In genomic region chr1:73964151-73964743, GRCm38 (mm10) we compare ENCODE assay signal across 11 mouse cellular contexts.
DNase-seq lines count a peak whose midpoint lies in the region; ATAC-seq and TF ChIP-seq lines count a peak whose summit lies in the region.
"Had no signal": no experiment of that assay in that cellular context is flagged by ENCODE, and none has a peak within 500 bp of the region (broad histone marks: within the 10 kb centered on the region; RNA-seq: fewer than 3 reads in every experiment).

No protein-coding gene starts in this region.

- 71% methylated on average over 5 of the region's 5 CpGs for WGBS in heart, embryonic 14.5 days
- 74% methylated on average over 5 of the region's 5 CpGs for WGBS in lung, embryonic 15.5 days
- 60% methylated on average over 5 of the region's 5 CpGs for WGBS in embryonic facial prominence, embryonic 15.5 days
- 81% methylated on average over 5 of the region's 5 CpGs for WGBS in midbrain, postnatal 0 days

- peak overlapping the region; percentile 99 for H3K27ac ChIP-seq in heart, embryonic 14.5 days (replicated peaks in 1 of 2; ENCODE audit: control insufficient read depth in 1 of 2, insufficient read depth in 1 of 2, low read depth in 2 of 2, low read length in 2 of 2)
- H3K27ac ChIP-seq in lung, embryonic 15.5 days: peak overlapping the region; percentile 94
- H3K27ac ChIP-seq in embryonic facial prominence, embryonic 15.5 days (replicated peaks): peak overlapping the region; percentile 93
- H3K27ac ChIP-seq in midbrain, postnatal 0 days (ENCODE audit: low read depth, low read length): 0 out of 2 replicates have a peak overlapping the region, but pooled peaks have one; percentile 74

- H3K9me3 ChIP-seq in heart, embryonic 14.5 days (ENCODE audit: control insufficient read depth, low read length): no peaks in the 10 kb centered on the region
- H3K9me3 ChIP-seq in lung, embryonic 15.5 days: no peaks in the 10 kb centered on the region
- no peaks in the 10 kb centered on the region for H3K9me3 ChIP-seq in embryonic facial prominence, embryonic 15.5 days (replicated peaks)
- no peaks in the 10 kb centered on the region for H3K9me3 ChIP-seq in midbrain, postnatal 0 days (ENCODE audit: low read length)

- H3K4me1 ChIP-seq in heart, embryonic 14.5 days (ENCODE audit: control insufficient read depth in 2 of 2, insufficient read depth in 2 of 2, low read length in 2 of 2): peaks cover 77 to 94% of the 10 kb centered on the region in 2 experiments
- H3K4me1 ChIP-seq in lung, embryonic 15.5 days: peaks cover 87% of the 10 kb centered on the region
- peaks cover 57% of the 10 kb centered on the region for H3K4me1 ChIP-seq in embryonic facial prominence, embryonic 15.5 days
- no peaks in the 10 kb centered on the region; the same call in 1 of the 2 replicates for H3K4me1 ChIP-seq in midbrain, postnatal 0 days (ENCODE audit: insufficient read depth, low read length)

- no peak for DNase-seq in heart, adult 8-10 months (ENCODE audit: low spot score)
- DNase-seq in lung, postnatal 10 days: no peak
- no peak for DNase-seq in midbrain, postnatal 0 days (ENCODE audit: low spot score)
- DNase-seq in c-Kit-positive CD71-positive TER-119-positive erythroid progenitor cells, embryonic 14.5 days (ENCODE audit: low spot score): no peak
- no peak for DNase-seq in layer of hippocampus, postnatal 14 days (ENCODE audit: low spot score in 2 of 2)
- DNase-seq: spleen, adult 18-20 months had no signal

- peak overlapping the region; percentile 92 for H3K9ac ChIP-seq in heart, embryonic 14.5 days (ENCODE audit: low read length)
- no peak overlapping the region for H3K9ac ChIP-seq in lung, embryonic 15.5 days
- no peak overlapping the region for H3K9ac ChIP-seq in embryonic facial prominence, embryonic 15.5 days
- H3K9ac ChIP-seq in midbrain, postnatal 0 days (replicated peaks; ENCODE audit: low read length, poor library complexity, severe bottlenecking): no peak overlapping the region

- no peak for ATAC-seq in heart, embryonic 14.5 days (ENCODE audit: insufficient number of reproducible peaks, insufficient read depth, low FRiP score, low read depth)
- ATAC-seq in lung, embryonic 15.5 days (ENCODE audit: borderline replicate concordance, extremely low read depth, low FRiP score, low TSS enrichment): no peak
- no peak for ATAC-seq in embryonic facial prominence, embryonic 15.5 days (ENCODE audit: insufficient number of reproducible peaks, low FRiP score, low TSS enrichment, low read depth)
- ATAC-seq in midbrain, postnatal 0 days (ENCODE audit: low FRiP score): no peak
- ATAC-seq: forebrain, embryonic 14.5 days had no signal

- no peak overlapping the region for H3K4me3 ChIP-seq in heart, embryonic 14.5 days (ENCODE audit: control insufficient read depth in 1 of 2, insufficient read depth in 1 of 2, low read depth in 1 of 2, low read length in 2 of 2)
- no peak overlapping the region for H3K4me3 ChIP-seq in lung, embryonic 15.5 days
- no peak overlapping the region for H3K4me3 ChIP-seq in embryonic facial prominence, embryonic 15.5 days (replicated peaks)
- no peak overlapping the region for H3K4me3 ChIP-seq in midbrain, postnatal 0 days (ENCODE audit: low read depth, low read length)

- no peak for TF ChIP-seq CTCF in midbrain, postnatal 0 days (IDR thresholded peaks at IDR 0.05)

- no peaks in the 10 kb centered on the region for H3K27me3 ChIP-seq in heart, embryonic 14.5 days (ENCODE audit: control insufficient read depth, insufficient read depth, low read length)
- H3K27me3 ChIP-seq in lung, embryonic 15.5 days: no peaks in the 10 kb centered on the region
- H3K27me3 ChIP-seq in embryonic facial prominence, embryonic 15.5 days: no peaks in the 10 kb centered on the region
- H3K27me3 ChIP-seq in midbrain, postnatal 0 days (ENCODE audit: insufficient read depth, low read length): no peaks in the 10 kb centered on the region
- H3K27me3 ChIP-seq: CH12.LX had no signal

- peak overlapping the region; percentile 82 for H3K4me2 ChIP-seq in heart, embryonic 14.5 days (ENCODE audit: low read length)
- peak overlapping the region; percentile 54; the same call in 1 of the 2 replicates for H3K4me2 ChIP-seq in lung, embryonic 15.5 days
- no peak overlapping the region for H3K4me2 ChIP-seq in embryonic facial prominence, embryonic 15.5 days (replicated peaks)
- H3K4me2 ChIP-seq in midbrain, postnatal 0 days (ENCODE audit: low read depth, low read length, poor library complexity, severe bottlenecking): no peak overlapping the region

- peaks cover 33% of the 10 kb centered on the region for H3K36me3 ChIP-seq in heart, embryonic 14.5 days (ENCODE audit: control insufficient read depth, insufficient read depth, low read length)
- no peaks in the 10 kb centered on the region for H3K36me3 ChIP-seq in lung, embryonic 15.5 days
- peaks cover 10% of the 10 kb centered on the region; the same call in 1 of the 2 replicates for H3K36me3 ChIP-seq in embryonic facial prominence, embryonic 15.5 days
- H3K36me3 ChIP-seq in midbrain, postnatal 0 days (ENCODE audit: insufficient read depth, low read length): no peaks in the 10 kb centered on the region

Comparison
In these comparisons a context has a peak if more than half of its experiments do, and no peak if none do; other contexts are left out.
1. H3K4me2 ChIP-seq: peak in heart, embryonic 14.5 days (single experiment) and lung, embryonic 15.5 days (single experiment); none in embryonic facial prominence, embryonic 15.5 days (single experiment) and midbrain, postnatal 0 days (single experiment).
2. Peak in every context shown above with its lines, with median percentiles within 50 percentile points of each other: H3K27ac ChIP-seq.